Mouse (Mus musculus) midbrain, embryonic 16.5 days (tissue): ENCODE results near the gene Dnajb13. TPM values are rescaled to one million over a fixed set of nuclear protein-coding genes. Genes with fewer than 3 reads are reported as not detected.
"Not testable (repeated sequence)": the region's sequence is repeated elsewhere in the genome, so short reads cannot be mapped to it uniquely, and the experiment has no call there.

Source experiments
- ATAC-seq: fragments of 200-750 bp; cut with Nextera tagmentation; 2 replicates; pipeline ENCODE4 v1.8.0; 2017; ENCODE audit warnings: moderate TSS enrichment
- H3K27ac ChIP-seq: fragments of 300-500 bp; sonication (generic); 2 replicates; pipeline ENCODE4 v1.5.1; 2014; ENCODE audit warnings: mild to moderate bottlenecking, low read length, mixed read lengths
- H3K27me3 ChIP-seq: fragments of 300-500 bp; sonication (generic); 2 replicates; pipeline ENCODE4 v1.6.1; 2014; ENCODE audit warnings: low read depth, low read length, mixed read lengths; ENCODE audit not compliant: control insufficient read depth, insufficient read depth
- H3K36me3 ChIP-seq: fragments of 300-500 bp; sonication (generic); 2 replicates; pipeline ENCODE4 v1.6.1; 2014; ENCODE audit warnings: mild to moderate bottlenecking, low read length, moderate library complexity, mixed read lengths; ENCODE audit not compliant: control insufficient read depth, insufficient read depth
- H3K4me1 ChIP-seq: fragments of 300-500 bp; sonication (generic); 2 replicates; pipeline ENCODE4 v1.6.1; 2014; ENCODE audit warnings: mild to moderate bottlenecking, low read length, mixed read lengths; ENCODE audit not compliant: control insufficient read depth, insufficient read depth
- H3K4me2 ChIP-seq: fragments of 300-500 bp; sonication (generic); 2 replicates; pipeline ENCODE4 v1.6.1; 2014; ENCODE audit warnings: mild to moderate bottlenecking, low read length, mixed read lengths
- H3K4me3 ChIP-seq: fragments of 300-500 bp; sonication (generic); 2 replicates; pipeline ENCODE4 v1.5.1; 2014; ENCODE audit warnings: low read depth, mild to moderate bottlenecking, low read length, moderate library complexity, mixed read lengths
- H3K9ac ChIP-seq: fragments of 300-500 bp; sonication (generic); 2 replicates; pipeline ENCODE4 v1.6.1; 2014; ENCODE audit warnings: low read depth, low read length, mixed read lengths
- H3K9me3 ChIP-seq: fragments of 300-500 bp; sonication (generic); replicated peaks from 2 replicates; pipeline ENCODE4 v1.6.1; 2014; ENCODE audit warnings: mild to moderate bottlenecking, low read length, mixed read lengths; ENCODE audit not compliant: control insufficient read depth, poor library complexity, severe bottlenecking
- WGBS: fragments of 180-500 bp; shearing (Covaris S2); extraction: QIAGEN DNeasy Blood & Tissue Kit; methylation state at CpG from one replicate; pipeline ENCODE4 v1.1.7; 2014; 5-methylcytosine and 5-hydroxymethylcytosine counted together
- polyA plus RNA-seq: library from polyadenylated mRNA; unstranded; fragments of >200 nt; fragmentation: Nextera tagmentation; extraction: Ambion mirVana; gene quantifications from 2 replicates; pipeline ENCODE4 v1.2.1, GENCODE M21; 2015

Gene Dnajb13
- polyA plus RNA-seq, 1 experiment from 2014 or later, result 3.9 TPM

DNA sequence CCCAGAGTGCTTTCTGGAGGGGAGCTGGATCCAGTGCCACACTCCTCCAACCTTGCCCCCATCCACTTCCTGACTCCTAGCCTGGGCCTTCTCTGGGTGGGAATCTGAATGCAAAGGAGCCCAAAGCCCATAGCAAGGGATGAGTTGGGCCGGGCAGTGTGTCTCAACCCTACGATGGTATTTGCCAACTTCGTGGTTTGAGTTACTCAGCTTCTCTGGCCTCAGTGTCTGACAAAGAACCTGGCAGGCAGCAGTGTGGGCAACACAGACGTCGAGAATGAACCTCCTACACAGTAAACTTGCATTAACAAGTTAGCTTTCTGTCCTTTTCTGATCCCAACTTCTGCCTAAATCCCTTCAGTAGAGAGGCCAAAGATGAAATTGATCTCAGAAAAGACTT lies 30.3 kb downstream of the Dnajb13 start:
- no peaks in the 10 kb centered on the region for H3K27me3 ChIP-seq
- WGBS, result 83% methylated on average over 5 of the region's 5 CpGs
- ATAC-seq, result no peak
- H3K9ac ChIP-seq, result no peak overlapping the region
- no peak overlapping the region for H3K4me2 ChIP-seq
- no peaks in the 10 kb centered on the region for H3K36me3 ChIP-seq
- H3K4me1 ChIP-seq, result no peaks in the 10 kb centered on the region
- no peaks in the 10 kb centered on the region for H3K9me3 ChIP-seq
- H3K27ac ChIP-seq, result no peak overlapping the region
- H3K4me3 ChIP-seq, result no peak overlapping the region

DNA sequence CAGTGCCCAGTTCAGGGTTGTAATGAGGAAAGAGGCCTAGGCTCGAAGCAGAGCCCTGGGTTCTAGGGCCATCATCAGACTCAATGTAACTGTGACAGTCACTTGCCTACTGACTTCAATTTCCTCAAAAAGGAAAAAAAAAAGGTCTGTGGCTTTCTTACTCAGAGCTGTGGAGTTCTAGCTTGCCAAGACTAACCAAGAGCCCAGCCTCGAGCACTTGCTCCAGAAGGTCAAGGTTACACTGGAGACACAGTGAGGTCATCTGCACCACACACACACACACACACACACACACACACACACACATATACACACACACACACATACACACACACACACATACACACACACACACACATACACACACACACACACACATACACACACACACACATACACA lies 32.7 kb downstream of the Dnajb13 start:
- H3K36me3 ChIP-seq, ATAC-seq, H3K4me2 ChIP-seq, H3K4me3 ChIP-seq, H3K27me3 ChIP-seq, H3K4me1 ChIP-seq, H3K9ac ChIP-seq, H3K27ac ChIP-seq, H3K9me3 ChIP-seq: not testable (repeated sequence)
- WGBS, result 73% methylated on average over 2 of the region's 2 CpGs

DNA sequence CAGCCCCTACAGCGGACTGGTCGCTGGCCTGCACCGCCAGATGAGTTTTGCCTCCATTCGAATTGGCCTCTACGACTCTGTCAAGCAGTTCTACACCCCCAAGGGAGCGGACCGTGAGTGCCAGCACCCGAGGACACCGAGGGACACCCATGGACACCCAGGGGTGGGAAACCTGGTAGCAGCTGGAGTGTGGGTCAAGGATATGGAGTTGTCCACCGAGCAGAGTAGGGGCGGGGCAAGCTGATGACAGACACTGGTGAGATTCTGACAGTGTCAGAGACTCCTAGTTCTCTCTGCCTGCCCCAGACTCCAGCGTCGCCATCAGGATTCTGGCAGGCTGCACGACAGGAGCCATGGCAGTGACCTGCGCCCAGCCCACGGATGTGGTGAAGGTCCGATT lies 34.6 kb downstream of the Dnajb13 start:
- WGBS, result 89% methylated on average over 17 of the region's 17 CpGs
- Histone ChIP-seq H3K9ac (no peak overlapping the region), H3K27ac (no peak overlapping the region), H3K36me3 (no peaks in the 10 kb centered on the region), H3K27me3 (no peaks in the 10 kb centered on the region), H3K4me3 (no peak overlapping the region), H3K9me3 (no peaks in the 10 kb centered on the region), H3K4me2 (no peak overlapping the region), H3K4me1 (no peaks in the 10 kb centered on the region)
- ATAC-seq, result no peak

DNA sequence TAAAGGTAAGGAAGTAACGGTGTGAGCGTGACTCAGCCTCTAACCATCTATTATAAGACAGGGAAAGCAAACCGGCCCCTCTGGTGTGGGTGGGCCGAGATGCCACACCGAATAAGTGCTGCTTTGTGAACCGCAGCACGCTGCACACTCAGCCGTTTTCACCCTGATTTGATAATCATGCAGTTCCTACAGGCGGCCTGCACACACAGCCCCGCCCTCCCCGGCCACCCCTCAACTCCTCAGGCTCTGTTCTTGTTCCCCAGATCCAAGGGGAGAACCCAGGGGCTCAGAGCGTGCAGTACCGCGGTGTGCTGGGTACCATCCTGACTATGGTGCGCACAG lies 35.0 kb downstream of the Dnajb13 start:
- H3K9ac ChIP-seq, result no peak overlapping the region
- WGBS, result 71% methylated on average over 15 of the region's 15 CpGs
- H3K36me3 ChIP-seq, result no peaks in the 10 kb centered on the region
- no peaks in the 10 kb centered on the region for H3K27me3 ChIP-seq
- ATAC-seq, result no peak
- H3K9me3 ChIP-seq, result no peaks in the 10 kb centered on the region
- H3K4me1 ChIP-seq, result no peaks in the 10 kb centered on the region
- H3K27ac ChIP-seq, result no peak overlapping the region
- H3K4me2 ChIP-seq, result no peak overlapping the region
- no peak overlapping the region for H3K4me3 ChIP-seq

DNA sequence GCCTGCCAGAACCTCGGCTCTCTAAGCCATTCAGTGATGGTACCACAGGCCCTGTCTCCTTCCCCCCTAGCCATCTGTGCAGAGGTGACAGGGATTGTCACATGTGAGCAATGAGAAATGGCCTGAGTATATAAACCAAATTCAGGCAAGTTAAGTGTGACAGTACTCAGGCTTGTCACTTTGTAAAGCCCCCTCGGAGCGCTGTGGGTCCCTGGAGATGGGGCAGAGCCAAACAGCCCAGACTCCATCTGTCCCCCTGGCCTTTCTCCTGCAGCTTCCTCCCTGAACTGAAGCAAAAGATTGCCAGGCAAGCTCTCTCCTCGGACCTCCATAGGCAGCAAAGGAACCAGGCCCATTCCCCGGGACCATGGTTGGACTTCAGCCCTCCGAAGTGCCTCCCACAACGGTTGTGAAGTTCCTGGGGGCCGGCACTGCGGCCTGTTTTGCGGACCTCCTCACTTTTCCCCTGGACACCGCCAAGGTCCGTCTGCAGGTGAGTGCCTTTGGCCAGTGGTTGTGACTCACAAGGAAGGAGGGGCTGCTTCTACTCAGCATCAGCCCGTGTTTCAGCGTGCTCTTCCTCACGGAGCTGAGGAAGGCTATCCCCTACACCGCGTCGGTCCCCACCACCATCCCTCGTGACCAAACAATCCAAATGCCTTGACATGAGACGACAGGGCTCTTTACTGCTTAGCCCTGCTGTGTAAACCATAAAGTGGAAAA lies 35.5 kb downstream of the Dnajb13 start:
- H3K9me3 ChIP-seq, result no peaks in the 10 kb centered on the region
- WGBS, result 85% methylated on average over 20 of the region's 20 CpGs
- no peak for ATAC-seq
- H3K9ac ChIP-seq, result no peak overlapping the region
- no peak overlapping the region for H3K27ac ChIP-seq
- H3K27me3 ChIP-seq, result no peaks in the 10 kb centered on the region
- no peak overlapping the region for H3K4me3 ChIP-seq
- no peak overlapping the region for H3K4me2 ChIP-seq
- no peaks in the 10 kb centered on the region for H3K36me3 ChIP-seq
- no peaks in the 10 kb centered on the region for H3K4me1 ChIP-seq

DNA sequence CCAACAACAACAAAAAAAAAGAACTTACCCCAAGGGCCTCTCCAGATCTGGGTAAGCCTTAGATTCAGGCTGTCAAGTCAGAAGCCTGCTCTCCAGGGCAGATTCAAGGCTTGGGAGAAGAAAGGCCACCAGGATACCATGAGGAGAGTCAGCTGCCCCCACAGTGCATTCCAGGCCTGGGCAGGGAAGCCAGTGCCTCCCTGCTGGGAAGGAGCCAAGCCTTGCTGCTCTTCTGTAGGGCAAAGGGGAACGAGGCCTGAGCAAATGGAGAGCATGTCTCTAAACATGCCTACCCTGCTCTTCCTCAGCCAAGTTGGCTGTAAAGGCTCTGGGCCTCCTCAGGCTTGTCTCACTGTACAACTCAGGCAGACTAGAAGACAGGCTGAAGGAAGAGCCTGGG lies 40.1 kb downstream of the Dnajb13 start:
- H3K9ac ChIP-seq, result no peak overlapping the region
- no peak for ATAC-seq
- H3K27me3 ChIP-seq, result no peaks in the 10 kb centered on the region
- no peak overlapping the region for H3K4me2 ChIP-seq
- H3K4me1 ChIP-seq, result no peaks in the 10 kb centered on the region
- 56% methylated on average over 1 of the region's 1 CpGs for WGBS
- peaks cover 4% of the 10 kb centered on the region; the same call in 1 of the 2 replicates for H3K36me3 ChIP-seq
- H3K27ac ChIP-seq, result no peak overlapping the region
- no peaks in the 10 kb centered on the region for H3K9me3 ChIP-seq
- H3K4me3 ChIP-seq, result no peak overlapping the region

DNA sequence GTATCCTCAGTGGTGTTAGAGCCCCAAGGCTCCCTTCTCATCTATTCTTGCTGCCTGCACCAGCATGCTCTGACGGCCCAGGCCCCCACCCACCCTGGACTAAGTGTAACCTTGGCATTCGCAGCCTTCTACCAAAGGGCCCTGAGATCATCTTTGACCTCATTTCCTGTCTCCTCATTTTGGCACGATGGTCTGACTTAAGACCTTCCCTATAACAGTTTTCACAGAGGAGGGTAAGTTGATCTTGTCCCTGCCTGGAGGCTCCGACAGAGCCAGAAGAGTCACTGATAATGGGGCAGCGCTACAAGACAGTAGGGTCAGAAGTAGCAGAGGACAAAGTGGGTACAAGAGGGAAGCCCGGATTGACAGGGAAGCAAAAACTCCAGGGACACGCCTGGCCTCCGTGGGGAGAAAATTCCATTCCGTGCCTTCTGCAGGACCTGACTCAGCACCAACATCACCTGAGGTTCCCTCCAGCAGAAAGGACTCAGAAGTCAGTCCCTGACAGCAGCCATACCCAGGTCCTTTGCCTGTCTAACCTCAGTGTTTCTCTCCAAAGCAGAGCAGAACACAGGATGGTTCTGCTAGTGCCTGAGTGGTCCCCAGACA lies 40.8 kb downstream of the Dnajb13 start:
- H3K27ac ChIP-seq, result no peak overlapping the region
- no peak for ATAC-seq
- H3K4me1 ChIP-seq, result no peaks in the 10 kb centered on the region
- no peak overlapping the region for H3K4me3 ChIP-seq
- 90% methylated on average over 9 of the region's 9 CpGs for WGBS
- H3K27me3 ChIP-seq, result no peaks in the 10 kb centered on the region
- H3K9me3 ChIP-seq, result no peaks in the 10 kb centered on the region
- no peak overlapping the region for H3K4me2 ChIP-seq
- peaks cover 4% of the 10 kb centered on the region; the same call in 1 of the 2 replicates for H3K36me3 ChIP-seq
- no peak overlapping the region for H3K9ac ChIP-seq

DNA sequence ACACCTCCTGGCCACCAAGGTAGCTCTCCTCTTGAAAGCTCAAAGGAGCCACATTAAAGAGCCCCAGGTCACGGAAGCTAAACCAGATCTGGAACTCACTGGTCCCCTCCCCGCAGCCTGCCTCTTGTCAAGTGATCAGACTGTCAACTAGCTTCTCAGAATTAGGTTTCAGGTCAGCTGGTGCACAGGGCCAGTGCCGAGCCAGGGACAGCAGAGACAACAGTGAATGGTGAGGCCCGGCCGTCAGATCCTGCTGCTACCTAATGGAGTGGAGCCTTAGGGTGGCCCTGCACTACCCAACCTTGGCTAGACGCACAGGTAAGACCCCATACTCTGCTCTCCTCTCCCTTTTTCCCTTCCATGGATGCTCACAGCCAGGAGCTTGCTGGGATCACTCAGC lies 42.0 kb downstream of the Dnajb13 start, which contains the start of gene Ucp3:
Gene Ucp3, plus strand, starts transcription at position 214 of the 400 bp plus-strand sequence.
- 81% methylated on average over 6 of the region's 6 CpGs for WGBS
- no peaks in the 10 kb centered on the region for H3K4me1 ChIP-seq
- ATAC-seq, result no peak

DNA sequence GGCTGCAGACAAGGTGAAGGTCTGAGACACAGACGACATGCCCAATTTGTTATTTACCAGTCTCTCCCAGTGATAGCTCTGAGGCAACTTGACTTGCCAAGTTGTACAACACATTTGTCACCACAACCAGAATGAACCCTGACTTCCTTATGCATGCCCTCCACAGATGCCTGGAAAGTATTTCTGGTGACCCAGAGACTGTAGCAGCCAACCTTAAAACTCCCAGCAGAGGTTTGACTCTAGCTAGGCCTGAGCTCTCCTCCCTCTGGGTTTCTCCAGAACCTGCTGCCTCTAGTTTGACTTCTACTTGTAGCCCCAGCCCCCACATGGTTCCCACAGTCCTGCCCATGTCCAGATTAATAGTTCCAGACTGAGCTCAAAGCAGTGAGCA lies 43.4 kb downstream of the Dnajb13 start:
- no peaks in the 10 kb centered on the region for H3K9me3 ChIP-seq
- no peak for ATAC-seq
- peaks cover 4% of the 10 kb centered on the region; the same call in 1 of the 2 replicates for H3K36me3 ChIP-seq
- H3K4me2 ChIP-seq, result no peak overlapping the region
- no peaks in the 10 kb centered on the region for H3K4me1 ChIP-seq
- H3K27me3 ChIP-seq, result no peaks in the 10 kb centered on the region
- no peak overlapping the region for H3K4me3 ChIP-seq
- 97% methylated on average over 1 of the region's 1 CpGs for WGBS
- no peak overlapping the region for H3K9ac ChIP-seq
- H3K27ac ChIP-seq, result no peak overlapping the region

More for the DNA sequence above, 42.0 kb downstream of the Dnajb13 start, which contains the start of gene Ucp3:
- Histone ChIP-seq H3K4me3 (no peak within 1 kb of the TSS), H3K27me3 (no peaks in the 10 kb centered on the region), H3K4me2 (no peak within 1 kb of the TSS), H3K9me3 (no peaks in the 10 kb centered on the region), H3K27ac (no peak within 1 kb of the TSS), H3K36me3 (peaks cover 4% of the 10 kb centered on the region; the same call in 1 of the 2 replicates), H3K9ac (no peak within 1 kb of the TSS)
